ENCODE assay signal across 8 mouse cellular contexts in genomic region chr5:86684667-86685066, GRCm38 (mm10). TPM values are rescaled to one million over a fixed set of nuclear protein-coding genes. Genes with fewer than 3 reads are reported as not detected.
DNase-seq lines count a peak whose midpoint lies in the region; TF ChIP-seq lines count a peak whose summit lies in the region.

No protein-coding gene starts in this region.

- no peaks in the 10 kb centered on the region for H3K27me3 ChIP-seq in C2C12 (ENCODE audit: control insufficient read depth, insufficient read depth, insufficient read length)

- H3K4me3 ChIP-seq in C2C12 (ENCODE audit: insufficient read depth, poor library complexity, severe bottlenecking), result no peak overlapping the region

- H3K79me2 ChIP-seq in C2C12 (ENCODE audit: control insufficient read depth, insufficient read depth), result no peaks in the 10 kb centered on the region

- DNase-seq in heart, adult 18-20 months, result peak; percentile 16 to 46
- no peak for DNase-seq in heart, adult 9 months (ENCODE audit: low spot score in 2 of 2)
- peak; percentile 51 for DNase-seq in adrenal gland, postnatal 14 days
- DNase-seq in frontal cortex, adult 2 months (ENCODE audit: extremely low spot score in 1 of 2, low spot score in 1 of 2), result peak; percentile 11 to 85
- peak; percentile 27 for DNase-seq in left cerebral cortex, adult 11 months (ENCODE audit: low spot score)
- DNase-seq in ovary, postnatal 14 days (ENCODE audit: low spot score), result peak; percentile 46
- DNase-seq in natural killer cell, adult 2 months (ENCODE audit: low spot score in 2 of 2), result no peak

- H3K79me3 ChIP-seq in C2C12 (ENCODE audit: low read depth), result no peaks in the 10 kb centered on the region

- no peaks in the 10 kb centered on the region for H3K36me3 ChIP-seq in C2C12 (ENCODE audit: control insufficient read depth, insufficient read depth)

- peak; percentile 42 for TF ChIP-seq CTCF in C2C12 (IDR thresholded peaks at IDR 0.05; ENCODE audit: control insufficient read depth, insufficient read depth, insufficient read length)

- no peak overlapping the region for H3ac ChIP-seq in C2C12 (ENCODE audit: control insufficient read depth, insufficient read length, low read depth)

TF ChIP-seq in C2C12, 6 proteins besides CTCF, POLR2A, EP300 and RAD21:
- TF ChIP-seq MYOG (IDR thresholded peaks at IDR 0.05; ENCODE audit: control insufficient read depth, extremely low read depth, insufficient read length), result no peak
- no peak for TF ChIP-seq FOSL1 (IDR thresholded peaks at IDR 0.05; ENCODE audit: insufficient read depth, low read length, poor library complexity, severe bottlenecking)
- TF ChIP-seq MYOD1 (IDR thresholded peaks at IDR 0.05; ENCODE audit: control insufficient read depth, insufficient read length, low read depth), result no peak
- TF ChIP-seq USF1 (IDR thresholded peaks at IDR 0.05; ENCODE audit: low read depth), result no peak
- no peak for TF ChIP-seq CEBPB (IDR thresholded peaks at IDR 0.05; ENCODE audit: low read depth)
- TF ChIP-seq MAX (IDR thresholded peaks at IDR 0.05), result no peak

RNA-seq across cellular contexts. Expression of gene Tmprss11b, which starts 8.5 kb away (rescaled TPM):
- total RNA-seq in heart, adult 18-20 months (2021), result not detected
- polyA plus RNA-seq in C2C12 (2012; fragmentation: generic; extraction: Trizol), result not detected
- total RNA-seq in adrenal gland, postnatal 14 days (2021), result not detected in 2 replicates
- polyA plus RNA-seq in frontal cortex, adult 2 months (2012; rRNA removed), result not detected in 2 replicates

RNA-seq across cellular contexts. Expression of gene Tmprss11f, which starts 52.4 kb away (rescaled TPM):
- not detected for total RNA-seq in heart, adult 18-20 months (2021)
- polyA plus RNA-seq in C2C12 (2012; fragmentation: generic; extraction: Trizol), result 0.19 TPM
- total RNA-seq in adrenal gland, postnatal 14 days (2021), result not detected in 2 replicates
- not detected in 2 replicates for polyA plus RNA-seq in frontal cortex, adult 2 months (2012; rRNA removed)

Comparison
In these comparisons a context has a peak if more than half of its experiments do, and no peak if none do; other contexts are left out.
1. DNase-seq: peak in heart, adult 18-20 months (2 of 2), adrenal gland, postnatal 14 days (single experiment), frontal cortex, adult 2 months (2 of 2), left cerebral cortex, adult 11 months (single experiment) and ovary, postnatal 14 days (single experiment); none in heart, adult 9 months (0 of 2) and natural killer cell, adult 2 months (0 of 2).